Mouse (Mus musculus): ENCODE results near the gene Fgfr2. TPM values are rescaled to one million over a fixed set of nuclear protein-coding genes. Genes with fewer than 3 reads are reported as not detected.
A peak's percentile ranks its signal among the peaks of the same experiment; 100 is the strongest.

Gene Fgfr2
- polyA plus RNA-seq, 1 experiment from 2014 or later: 18.5 TPM

GRCm38 (mm10) chr7:132247091-132247490, 876.1 kb downstream of the Fgfr2 start:
- Histone ChIP-seq H3K36me3 (peaks cover 26% of the 10 kb centered on the region), H3K4me3 (no peak overlapping the region), H3K27ac (no peak overlapping the region), H3K9me3 (replicated peaks) (no peaks in the 10 kb centered on the region), H3K27me3 (replicated peaks) (no peaks in the 10 kb centered on the region), H3K9ac (no peak overlapping the region), H3K4me1 (peaks cover 25% of the 10 kb centered on the region), H3K4me2 (no peak overlapping the region)
- 76% methylated on average over 5 of the region's 5 CpGs for WGBS (ENCODE audit: insufficient replicate concordance)
- ATAC-seq: no peak

GRCm38 (mm10) chr7:132245730-132246129, 877.4 kb downstream of the Fgfr2 start:
- Histone ChIP-seq H3K27ac (no peak overlapping the region), H3K27me3 (replicated peaks) (no peaks in the 10 kb centered on the region), H3K9me3 (replicated peaks) (no peaks in the 10 kb centered on the region), H3K9ac (no peak overlapping the region), H3K4me2 (no peak overlapping the region), H3K4me3 (no peak overlapping the region), H3K4me1 (peaks cover 25% of the 10 kb centered on the region), H3K36me3 (peaks cover 39% of the 10 kb centered on the region)
- WGBS (ENCODE audit: insufficient replicate concordance): 58% methylated on average over 6 of the region's 6 CpGs
- ATAC-seq: no peak

GRCm38 (mm10) chr7:132244637-132245036, 878.5 kb downstream of the Fgfr2 start:
- Histone ChIP-seq H3K27me3 (replicated peaks) (no peaks in the 10 kb centered on the region), H3K9ac (no peak overlapping the region), H3K4me1 (peaks cover 19% of the 10 kb centered on the region), H3K9me3 (replicated peaks) (no peaks in the 10 kb centered on the region), H3K27ac (no peak overlapping the region), H3K4me2 (no peak overlapping the region), H3K4me3 (no peak overlapping the region), H3K36me3 (peaks cover 45% of the 10 kb centered on the region)
- ATAC-seq: no peak
- 86% methylated on average over 14 of the region's 14 CpGs for WGBS (ENCODE audit: insufficient replicate concordance)

- Histone ChIP-seq H3K4me1 (peaks cover 19% of the 10 kb centered on the region), H3K27me3 (replicated peaks) (no peaks in the 10 kb centered on the region), H3K4me2 (no peak overlapping the region), H3K36me3 (peaks cover 48% of the 10 kb centered on the region), H3K4me3 (no peak overlapping the region), H3K9me3 (replicated peaks) (no peaks in the 10 kb centered on the region), H3K9ac (no peak overlapping the region), H3K27ac (no peak overlapping the region)
- no peak for ATAC-seq
- whole genome bisulfite sequencing (ENCODE audit: insufficient replicate concordance): 68% methylated on average over 5 of the region's 5 CpGs
Observed at GRCm38 (mm10) chr7:132243225-132243624, 879.9 kb downstream of the Fgfr2 start.

GRCm38 (mm10) chr7:132242617-132243141, 880.5 kb downstream of the Fgfr2 start:
- Histone ChIP-seq H3K27me3 (replicated peaks) (no peaks in the 10 kb centered on the region), H3K9me3 (replicated peaks) (no peaks in the 10 kb centered on the region), H3K36me3 (peaks cover 53% of the 10 kb centered on the region), H3K4me3 (no peak overlapping the region), H3K4me1 (peaks cover 19% of the 10 kb centered on the region), H3K9ac (no peak overlapping the region), H3K27ac (no peak overlapping the region), H3K4me2 (no peak overlapping the region)
- 13% methylated on average over 4 of the region's 4 CpGs for WGBS (ENCODE audit: insufficient replicate concordance)
- ATAC-seq: peak; percentile 66

- Histone ChIP-seq H3K27me3 (replicated peaks) (no peaks in the 10 kb centered on the region), H3K9ac (no peak overlapping the region), H3K27ac (no peak overlapping the region), H3K9me3 (replicated peaks) (no peaks in the 10 kb centered on the region), H3K4me3 (no peak overlapping the region), H3K4me2 (no peak overlapping the region), H3K4me1 (peaks cover 14% of the 10 kb centered on the region), H3K36me3 (peaks cover 46% of the 10 kb centered on the region)
- 65% methylated on average over 3 of the region's 3 CpGs for WGBS (ENCODE audit: insufficient replicate concordance)
- ATAC-seq: no peak
Observed at GRCm38 (mm10) chr7:132238921-132239320, 884.2 kb downstream of the Fgfr2 start.

GRCm38 (mm10) chr7:132237191-132237590, 886.0 kb downstream of the Fgfr2 start:
- Histone ChIP-seq H3K27ac (no peak overlapping the region), H3K9me3 (replicated peaks) (no peaks in the 10 kb centered on the region), H3K9ac (no peak overlapping the region), H3K36me3 (peaks cover 42% of the 10 kb centered on the region), H3K4me3 (no peak overlapping the region), H3K4me2 (no peak overlapping the region), H3K27me3 (replicated peaks) (no peaks in the 10 kb centered on the region), H3K4me1 (no peaks in the 10 kb centered on the region)
- 56% methylated on average over 4 of the region's 4 CpGs for WGBS (ENCODE audit: insufficient replicate concordance)
- no peak for ATAC-seq

- no peak for ATAC-seq
- no peaks in the 10 kb centered on the region for H3K9me3 ChIP-seq (replicated peaks)
- H3K4me2 ChIP-seq: no peak overlapping the region
- no peaks in the 10 kb centered on the region for H3K27me3 ChIP-seq (replicated peaks)
- no peaks in the 10 kb centered on the region for H3K4me1 ChIP-seq
- H3K36me3 ChIP-seq: peaks cover 39% of the 10 kb centered on the region
- 77% methylated on average over 8 of the region's 8 CpGs for WGBS (ENCODE audit: insufficient replicate concordance)
- no peak overlapping the region for H3K9ac ChIP-seq
- no peak overlapping the region for H3K27ac ChIP-seq
- no peak overlapping the region for H3K4me3 ChIP-seq
Observed at GRCm38 (mm10) chr7:132236789-132237188, 886.4 kb downstream of the Fgfr2 start.

GRCm38 (mm10) chr7:132234250-132234649, 888.9 kb downstream of the Fgfr2 start:
- Histone ChIP-seq H3K4me1 (no peaks in the 10 kb centered on the region), H3K4me2 (no peak overlapping the region), H3K36me3 (peaks cover 23% of the 10 kb centered on the region), H3K9me3 (replicated peaks) (no peaks in the 10 kb centered on the region), H3K27me3 (replicated peaks) (no peaks in the 10 kb centered on the region), H3K27ac (no peak overlapping the region), H3K9ac (no peak overlapping the region), H3K4me3 (no peak overlapping the region)
- WGBS (ENCODE audit: insufficient replicate concordance): 71% methylated on average over 3 of the region's 3 CpGs
- ATAC-seq: no peak

- Histone ChIP-seq H3K4me1 (no peaks in the 10 kb centered on the region), H3K9me3 (replicated peaks) (no peaks in the 10 kb centered on the region), H3K27me3 (replicated peaks) (no peaks in the 10 kb centered on the region), H3K4me2 (no peak overlapping the region), H3K36me3 (peaks cover 23% of the 10 kb centered on the region), H3K9ac (no peak overlapping the region), H3K4me3 (no peak overlapping the region), H3K27ac (no peak overlapping the region)
- no peak for ATAC-seq
- WGBS (ENCODE audit: insufficient replicate concordance): 65% methylated on average over 4 of the region's 4 CpGs
Observed at GRCm38 (mm10) chr7:132233732-132234131, 889.4 kb downstream of the Fgfr2 start.

- Histone ChIP-seq H3K9ac (no peak overlapping the region), H3K9me3 (replicated peaks) (no peaks in the 10 kb centered on the region), H3K27me3 (replicated peaks) (no peaks in the 10 kb centered on the region), H3K4me1 (no peaks in the 10 kb centered on the region), H3K4me2 (no peak overlapping the region), H3K4me3 (no peak overlapping the region), H3K27ac (no peak overlapping the region), H3K36me3 (peaks cover 18% of the 10 kb centered on the region)
- WGBS (ENCODE audit: insufficient replicate concordance): 61% methylated on average over 2 of the region's 2 CpGs
- no peak for ATAC-seq
Observed at GRCm38 (mm10) chr7:132232937-132233336, 890.2 kb downstream of the Fgfr2 start.

- H3K27me3 ChIP-seq (replicated peaks): no peaks in the 10 kb centered on the region
Observed at GRCm38 (mm10) chr7:132231476-132231875, 891.7 kb downstream of the Fgfr2 start.

GRCm38 (mm10) chr7:132230961-132231360, 892.2 kb downstream of the Fgfr2 start:
- no peaks in the 10 kb centered on the region for H3K4me1 ChIP-seq
- no peak for ATAC-seq
- no peak overlapping the region for H3K9ac ChIP-seq
- H3K4me2 ChIP-seq: no peak overlapping the region
- 64% methylated on average over 3 of the region's 3 CpGs for WGBS (ENCODE audit: insufficient replicate concordance)
- no peak overlapping the region for H3K4me3 ChIP-seq
- peaks cover 2% of the 10 kb centered on the region; the same call in 1 of the 2 replicates for H3K36me3 ChIP-seq
- no peaks in the 10 kb centered on the region for H3K9me3 ChIP-seq (replicated peaks)
- H3K27ac ChIP-seq: no peak overlapping the region
- H3K27me3 ChIP-seq (replicated peaks): peaks cover 4% of the 10 kb centered on the region; the same call in 1 of the 2 replicates

More at GRCm38 (mm10) chr7:132231476-132231875, 891.7 kb downstream of the Fgfr2 start:
- no peak overlapping the region for H3K27ac ChIP-seq
- H3K4me3 ChIP-seq: no peak overlapping the region
- WGBS (ENCODE audit: insufficient replicate concordance): 66% methylated on average over 3 of the region's 3 CpGs
- no peak overlapping the region for H3K4me2 ChIP-seq
- no peaks in the 10 kb centered on the region for H3K9me3 ChIP-seq (replicated peaks)
- H3K9ac ChIP-seq: no peak overlapping the region
- no peaks in the 10 kb centered on the region for H3K4me1 ChIP-seq
- ATAC-seq: no peak
- H3K36me3 ChIP-seq: peaks cover 6% of the 10 kb centered on the region; the same call in 1 of the 2 replicates

Measured in liver, embryonic 12.5 days (tissue).